Mouse (Mus musculus) ES-CJ7 (cell line): Measurements from ENCODE around the gene Gm17387.
A peak's percentile ranks its signal among the peaks of the same experiment; 100 is the strongest.

Experiments
- DNase-seq: peaks from one replicate; pipeline ENCODE4 v3.0.0; 2011; ENCODE audit warnings: low read depth, low spot score

Gm17387 gene

GRCm38 (mm10) chr7:141072017-141072745, 43.2 kb downstream of the Gm17387 start:
- DNase-seq: peak; percentile 67

- no peak for DNase-seq
Observed at GRCm38 (mm10) chr7:141073782-141074181, 44.9 kb downstream of the Gm17387 start.

- no peak for DNase-seq
Observed at GRCm38 (mm10) chr7:141077841-141078240, 48.9 kb downstream of the Gm17387 start, which contains the start of gene Pkp3. Pkp3 (plus strand) TSS chr7:141078218.

- no peak for DNase-seq
Observed at GRCm38 (mm10) chr7:141078876-141079275, 49.9 kb downstream of the Gm17387 start.
